Comparison of ENCODE assay signal across 8 mouse cellular contexts in the genomic region with DNA sequence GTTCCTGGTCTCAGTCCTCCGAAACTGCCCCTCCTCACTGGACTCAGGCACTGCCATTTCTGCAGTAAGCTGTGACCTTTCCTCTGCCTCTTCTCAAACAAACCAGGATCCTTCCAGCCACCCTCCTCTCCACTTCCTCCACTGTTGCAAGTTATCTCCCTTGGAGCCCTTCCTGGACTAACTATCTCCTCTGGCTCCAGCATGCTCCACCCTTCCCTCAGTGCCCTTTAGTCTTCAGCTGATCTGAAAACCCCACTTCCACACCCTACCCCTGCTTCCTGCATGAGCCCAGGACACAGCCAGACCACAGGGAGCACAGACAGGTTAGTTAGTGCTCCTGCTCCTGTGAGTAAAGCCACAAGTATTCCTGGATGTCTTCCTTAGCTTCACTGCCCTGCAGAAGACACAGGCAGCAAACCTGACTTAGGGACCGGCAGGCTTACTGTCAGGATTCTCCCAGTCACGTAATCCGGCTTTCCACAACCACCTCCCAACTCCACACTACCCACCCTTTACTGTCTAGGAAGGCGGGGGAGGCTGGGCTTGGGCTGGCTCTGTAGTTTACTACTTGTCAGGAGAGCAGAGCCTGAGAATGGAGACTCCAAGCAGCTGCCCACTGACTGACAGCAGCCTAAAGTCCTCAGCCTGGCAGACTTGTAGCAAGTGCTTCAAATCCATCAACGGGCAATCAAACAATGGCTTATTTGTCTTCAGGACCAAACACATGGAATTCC. TPM values are rescaled to one million over a fixed set of nuclear protein-coding genes. Genes with fewer than 3 reads are reported as not detected.
A peak's percentile ranks its signal among the peaks of the same experiment; 100 is the strongest.
DNase-seq lines count a peak whose midpoint lies in the region; ATAC-seq and TF ChIP-seq lines count a peak whose summit lies in the region.

No protein-coding gene starts in this region.

- peak overlapping the region; percentile 87 for H3K4me2 ChIP-seq in forebrain, embryonic 11.5 days (ENCODE audit: low read depth, low read length, severe bottlenecking)
- peak overlapping the region; percentile 52 for H3K4me2 ChIP-seq in intestine, embryonic 16.5 days (ENCODE audit: low read depth, low read length)
- peak overlapping the region; percentile 92 for H3K4me2 ChIP-seq in neural tube, embryonic 14.5 days (ENCODE audit: low read depth, low read length)

- no peak overlapping the region for H3K4me3 ChIP-seq in thymus, adult 2 months (ENCODE audit: control insufficient read depth, insufficient read depth, low read length)
- no peak overlapping the region for H3K4me3 ChIP-seq in forebrain, embryonic 11.5 days (ENCODE audit: low read depth, low read length)
- H3K4me3 ChIP-seq in intestine, embryonic 16.5 days (ENCODE audit: low read length) = peak overlapping the region; percentile 30
- peak overlapping the region; percentile 13; the same call in 1 of the 2 replicates for H3K4me3 ChIP-seq in neural tube, embryonic 14.5 days (ENCODE audit: low read depth, low read length)

- H3K9ac ChIP-seq in forebrain, embryonic 11.5 days (ENCODE audit: low read length) = no peak overlapping the region
- peak overlapping the region; percentile 98 for H3K9ac ChIP-seq in intestine, embryonic 16.5 days (ENCODE audit: low read depth, low read length)
- H3K9ac ChIP-seq in neural tube, embryonic 14.5 days (replicated peaks; ENCODE audit: low read depth, low read length) = 0 out of 2 replicates have a peak overlapping the region, but pooled peaks have one; percentile 5

- TF ChIP-seq CTCF in thymus, adult 2 months (IDR thresholded peaks at IDR 0.05; ENCODE audit: borderline replicate concordance, control insufficient read depth, extremely low read depth, insufficient read depth, low read length, poor library complexity) = no peak

- WGBS in thymus, adult 2 months = 92% methylated on average over 6 of the region's 6 CpGs
- 41% methylated on average over 6 of the region's 6 CpGs for WGBS in forebrain, embryonic 11.5 days
- WGBS in intestine, embryonic 16.5 days = 28% methylated on average over 6 of the region's 6 CpGs
- 33% methylated on average over 6 of the region's 6 CpGs for WGBS in neural tube, embryonic 14.5 days

- H3K36me3 ChIP-seq in thymus, adult 2 months (ENCODE audit: control insufficient read depth, insufficient read depth, low read length) = no peaks in the 10 kb centered on the region
- no peaks in the 10 kb centered on the region for H3K36me3 ChIP-seq in forebrain, embryonic 11.5 days (ENCODE audit: control insufficient read depth, insufficient read depth, low read length)
- no peaks in the 10 kb centered on the region for H3K36me3 ChIP-seq in intestine, embryonic 16.5 days (ENCODE audit: control insufficient read depth, insufficient read depth, low read length)
- no peaks in the 10 kb centered on the region for H3K36me3 ChIP-seq in neural tube, embryonic 14.5 days (ENCODE audit: control insufficient read depth, insufficient read depth, low read length)

- TF ChIP-seq POLR2A in thymus, adult 2 months (IDR thresholded peaks at IDR 0.05; ENCODE audit: control insufficient read depth, extremely low read depth, insufficient read depth, low read length, poor library complexity) = no peak

- DNase-seq in thymus, adult 2 months = no peak
- no peak for DNase-seq in thymus, adult 18-20 months
- no peak for DNase-seq in forebrain, embryonic 11.5 days (ENCODE audit: low spot score)
- DNase-seq in cerebellum, adult 11 months = no peak
- DNase-seq in gastrocnemius, postnatal 25 days = no peak
- DNase-seq in layer of hippocampus, adult 9-11 months = no peak

- peaks cover 48% of the 10 kb centered on the region for H3K4me1 ChIP-seq in thymus, adult 2 months (replicated peaks; ENCODE audit: control insufficient read depth, insufficient read depth, low read length)
- peaks cover 26% of the 10 kb centered on the region for H3K4me1 ChIP-seq in forebrain, embryonic 11.5 days (replicated peaks; ENCODE audit: control insufficient read depth, insufficient read depth, low read length)
- H3K4me1 ChIP-seq in intestine, embryonic 16.5 days (ENCODE audit: control insufficient read depth, insufficient read depth, low read length) = peaks cover 46% of the 10 kb centered on the region
- peaks cover 37% of the 10 kb centered on the region for H3K4me1 ChIP-seq in neural tube, embryonic 14.5 days (ENCODE audit: control insufficient read depth, insufficient read depth, low read length)

- ATAC-seq in forebrain, embryonic 11.5 days (replicated peaks; ENCODE audit: low FRiP score) = no peak
- peak; percentile 69 for ATAC-seq in intestine, embryonic 16.5 days
- ATAC-seq in neural tube, embryonic 14.5 days (ENCODE audit: low read depth) = no peak

- H3K27me3 ChIP-seq in thymus, adult 2 months (ENCODE audit: control insufficient read depth, insufficient read depth, low read length) = no peaks in the 10 kb centered on the region
- H3K27me3 ChIP-seq in forebrain, embryonic 11.5 days (ENCODE audit: control insufficient read depth, insufficient read depth, low read length) = no peaks in the 10 kb centered on the region
- no peaks in the 10 kb centered on the region for H3K27me3 ChIP-seq in intestine, embryonic 16.5 days (replicated peaks; ENCODE audit: control insufficient read depth, insufficient read depth, low read length)
- no peaks in the 10 kb centered on the region; the same call in 1 of the 2 replicates for H3K27me3 ChIP-seq in neural tube, embryonic 14.5 days (ENCODE audit: control insufficient read depth, insufficient read depth, low read length)

- H3K9me3 ChIP-seq in forebrain, embryonic 11.5 days (ENCODE audit: control insufficient read depth, low read length) = no peaks in the 10 kb centered on the region
- no peaks in the 10 kb centered on the region for H3K9me3 ChIP-seq in intestine, embryonic 16.5 days (ENCODE audit: control insufficient read depth, low read length)
- no peaks in the 10 kb centered on the region for H3K9me3 ChIP-seq in neural tube, embryonic 14.5 days (ENCODE audit: control insufficient read depth, low read length)

- H3K27ac ChIP-seq in thymus, adult 2 months (ENCODE audit: control insufficient read depth, insufficient read depth, low read length) = 0 out of 2 replicates have a peak overlapping the region, but pooled peaks have one; percentile 7
- 0 out of 2 replicates have a peak overlapping the region, but pooled peaks have one; percentile 32 for H3K27ac ChIP-seq in forebrain, embryonic 11.5 days (ENCODE audit: low read depth, low read length)
- peak overlapping the region; percentile 92 for H3K27ac ChIP-seq in intestine, embryonic 16.5 days (ENCODE audit: low read length)
- H3K27ac ChIP-seq in neural tube, embryonic 14.5 days (ENCODE audit: low read depth, low read length) = no peak overlapping the region

RNA-seq across cellular contexts. Expression of a gene that starts 4.2 kb away (rescaled TPM):
- 654 and 686 TPM in 2 replicates for polyA plus RNA-seq in thymus, adult 2 months (2012; rRNA removed)
- polyA plus RNA-seq in forebrain, embryonic 11.5 days (2014; fragmentation: Nextera tagmentation; extraction: Ambion mirVana) = 961 and 989 TPM in 2 replicates
- polyA plus RNA-seq in intestine, embryonic 16.5 days (2015; fragmentation: Nextera tagmentation; extraction: Ambion mirVana) = 454 and 496 TPM in 2 replicates
- 1,282 and 1,347 TPM in 2 replicates for polyA plus RNA-seq in neural tube, embryonic 14.5 days (2014; fragmentation: Nextera tagmentation; extraction: Ambion mirVana)
- total RNA-seq in gastrocnemius, postnatal 25 days (2021) = 10 to 100 TPM; 36.9 to 41.2 TPM

RNA-seq across cellular contexts. Expression of a gene that starts 18.3 kb away (rescaled TPM):
- 122 and 145 TPM in 2 replicates for polyA plus RNA-seq in thymus, adult 2 months (2012; rRNA removed)
- polyA plus RNA-seq in forebrain, embryonic 11.5 days (2014; fragmentation: Nextera tagmentation; extraction: Ambion mirVana) = 72.6 and 78.5 TPM in 2 replicates
- 166 and 174 TPM in 2 replicates for polyA plus RNA-seq in intestine, embryonic 16.5 days (2015; fragmentation: Nextera tagmentation; extraction: Ambion mirVana)
- polyA plus RNA-seq in neural tube, embryonic 14.5 days (2014; fragmentation: Nextera tagmentation; extraction: Ambion mirVana) = 84.4 and 95.8 TPM in 2 replicates
- total RNA-seq in gastrocnemius, postnatal 25 days (2021) = 10 to 100 TPM in 1 of 2 experiments, 1 to 10 TPM in 1; 8.7 to 11.2 TPM

RNA-seq across cellular contexts. Expression of a gene that starts 26.1 kb away (rescaled TPM):
- 102 and 105 TPM in 2 replicates for polyA plus RNA-seq in thymus, adult 2 months (2012; rRNA removed)
- polyA plus RNA-seq in forebrain, embryonic 11.5 days (2014; fragmentation: Nextera tagmentation; extraction: Ambion mirVana) = 1,384 and 1,509 TPM in 2 replicates
- 581 and 669 TPM in 2 replicates for polyA plus RNA-seq in intestine, embryonic 16.5 days (2015; fragmentation: Nextera tagmentation; extraction: Ambion mirVana)
- 994 and 1,036 TPM in 2 replicates for polyA plus RNA-seq in neural tube, embryonic 14.5 days (2014; fragmentation: Nextera tagmentation; extraction: Ambion mirVana)
- 100 to 1,000 TPM; 119 to 122 TPM for total RNA-seq in gastrocnemius, postnatal 25 days (2021)

RNA-seq across cellular contexts. Expression of a gene that starts 34.5 kb away (rescaled TPM):
- 86.1 and 91.3 TPM in 2 replicates for polyA plus RNA-seq in thymus, adult 2 months (2012; rRNA removed)
- polyA plus RNA-seq in forebrain, embryonic 11.5 days (2014; fragmentation: Nextera tagmentation; extraction: Ambion mirVana) = 8.9 and 9.7 TPM in 2 replicates
- 8.0 and 9.2 TPM in 2 replicates for polyA plus RNA-seq in intestine, embryonic 16.5 days (2015; fragmentation: Nextera tagmentation; extraction: Ambion mirVana)
- 15.5 and 19.4 TPM in 2 replicates for polyA plus RNA-seq in neural tube, embryonic 14.5 days (2014; fragmentation: Nextera tagmentation; extraction: Ambion mirVana)
- 1 to 10 TPM in 1 of 2 experiments, under 1 TPM in 1; 0.94 to 1.0 TPM for total RNA-seq in gastrocnemius, postnatal 25 days (2021)

RNA-seq across cellular contexts. Expression of a gene that starts 47.7 kb away (rescaled TPM):
- polyA plus RNA-seq in thymus, adult 2 months (2012; rRNA removed) = 446 and 456 TPM in 2 replicates
- 0.16 and 0.24 TPM in 2 replicates for polyA plus RNA-seq in forebrain, embryonic 11.5 days (2014; fragmentation: Nextera tagmentation; extraction: Ambion mirVana)
- 3.0 and 3.1 TPM in 2 replicates for polyA plus RNA-seq in intestine, embryonic 16.5 days (2015; fragmentation: Nextera tagmentation; extraction: Ambion mirVana)
- 0.15 TPM in 2 replicates for polyA plus RNA-seq in neural tube, embryonic 14.5 days (2014; fragmentation: Nextera tagmentation; extraction: Ambion mirVana)
- total RNA-seq in gastrocnemius, postnatal 25 days (2021) = not detected

Comparison
In these comparisons a context has a peak if more than half of its experiments do, and no peak if none do; other contexts are left out.
1. H3K4me3 ChIP-seq: peak in intestine, embryonic 16.5 days (single experiment) and neural tube, embryonic 14.5 days (single experiment); none in thymus, adult 2 months (single experiment) and forebrain, embryonic 11.5 days (single experiment).
2. Peak in every context shown above with its lines, with median percentiles within 50 percentile points of each other: H3K4me2 ChIP-seq.